ENCODE assay signal across 8 mouse cellular contexts in genomic region chr2:165281779-165282311, GRCm38 (mm10). TPM values are rescaled to one million over a fixed set of nuclear protein-coding genes. Genes with fewer than 3 reads are reported as not detected.
DNase-seq lines count a peak whose midpoint lies in the region; ATAC-seq and TF ChIP-seq lines count a peak whose summit lies in the region.
"Had no signal": no experiment of that assay in that cellular context is flagged by ENCODE, and none has a peak within 500 bp of the region (broad histone marks: within the 10 kb centered on the region; RNA-seq: fewer than 3 reads in every experiment).

No protein-coding gene starts in this region.

- TF ChIP-seq POLR2A in liver, adult 2 months (IDR thresholded peaks at IDR 0.05; ENCODE audit: extremely low read depth, insufficient read depth, low read length): no peak

- peaks cover 4% of the 10 kb centered on the region; the same call in 1 of the 2 replicates for H3K4me1 ChIP-seq in liver, adult 2 months (ENCODE audit: control insufficient read depth, insufficient read depth, low read length)
- peaks cover 27% of the 10 kb centered on the region for H3K4me1 ChIP-seq in liver, embryonic 12.5 days
- peaks cover 1% of the 10 kb centered on the region for H3K4me1 ChIP-seq in heart, postnatal 0 days (ENCODE audit: control insufficient read depth, insufficient read depth)
- H3K4me1 ChIP-seq in stomach, embryonic 14.5 days (ENCODE audit: control insufficient read depth, insufficient read depth, low read length): peaks cover 3% of the 10 kb centered on the region; the same call in 1 of the 2 replicates

- TF ChIP-seq EP300 in heart, postnatal 0 days (IDR thresholded peaks at IDR 0.05; ENCODE audit: low read depth): no peak

- no peak overlapping the region for H3K4me3 ChIP-seq in liver, adult 2 months (ENCODE audit: insufficient read depth, low read depth, low read length)
- H3K4me3 ChIP-seq in liver, embryonic 12.5 days: no peak overlapping the region
- H3K4me3 ChIP-seq in heart, postnatal 0 days (ENCODE audit: low read depth, low read length): no peak overlapping the region
- H3K4me3 ChIP-seq in stomach, embryonic 14.5 days (ENCODE audit: low read depth, low read length): no peak overlapping the region
- H3K4me3 ChIP-seq in layer of hippocampus, adult 2 months: no peak overlapping the region
- H3K4me3 ChIP-seq: limb, embryonic 15.5 days had no signal

- no peak overlapping the region for H3K9ac ChIP-seq in liver, adult 2 months (ENCODE audit: low read depth, low read length)
- H3K9ac ChIP-seq in liver, embryonic 12.5 days: no peak overlapping the region
- H3K9ac ChIP-seq in heart, postnatal 0 days (replicated peaks; ENCODE audit: low read depth, low read length): no peak overlapping the region
- no peak overlapping the region for H3K9ac ChIP-seq in stomach, embryonic 14.5 days (replicated peaks; ENCODE audit: low read depth, low read length)

- ATAC-seq in liver, embryonic 12.5 days: no peak
- ATAC-seq in heart, postnatal 0 days (ENCODE audit: insufficient read depth, low read depth): peak; percentile 52
- ATAC-seq in stomach, embryonic 14.5 days (ENCODE audit: insufficient number of reproducible peaks, insufficient read depth, low FRiP score, low read depth): peak; percentile 23; the same call in 1 of the 2 replicates

- no peaks in the 10 kb centered on the region for H3K36me3 ChIP-seq in liver, adult 2 months (ENCODE audit: control insufficient read depth, insufficient read depth, low read length)
- H3K36me3 ChIP-seq in liver, embryonic 12.5 days: peaks cover 57% of the 10 kb centered on the region
- peaks cover 21% of the 10 kb centered on the region; the same call in 1 of the 2 replicates for H3K36me3 ChIP-seq in heart, postnatal 0 days (replicated peaks; ENCODE audit: control insufficient read depth, insufficient read depth, low read length)
- H3K36me3 ChIP-seq in stomach, embryonic 14.5 days (ENCODE audit: control insufficient read depth, insufficient read depth, low read length): peaks cover 11% of the 10 kb centered on the region; the same call in 1 of the 2 replicates

- H3K79me2 ChIP-seq in liver, adult 2 months (ENCODE audit: control insufficient read depth, insufficient read depth, low read length): 0 out of 2 replicates have a peak, but pooled peaks cover 2% of the 10 kb centered on the region

- no peaks in the 10 kb centered on the region for H3K9me3 ChIP-seq in liver, embryonic 12.5 days (replicated peaks)
- no peaks in the 10 kb centered on the region for H3K9me3 ChIP-seq in heart, postnatal 0 days (replicated peaks; ENCODE audit: control insufficient read depth, low read length)
- no peaks in the 10 kb centered on the region for H3K9me3 ChIP-seq in stomach, embryonic 14.5 days (ENCODE audit: control insufficient read depth, low read depth, low read length)
- H3K9me3 ChIP-seq: limb, embryonic 15.5 days had no signal

- H3K27me3 ChIP-seq in liver, adult 2 months (ENCODE audit: control insufficient read depth, insufficient read depth, low read length): no peaks in the 10 kb centered on the region
- H3K27me3 ChIP-seq in liver, embryonic 12.5 days (replicated peaks): no peaks in the 10 kb centered on the region
- H3K27me3 ChIP-seq in heart, postnatal 0 days (ENCODE audit: control insufficient read depth, insufficient read depth, low read length): no peaks in the 10 kb centered on the region
- H3K27me3 ChIP-seq in stomach, embryonic 14.5 days (ENCODE audit: control insufficient read depth, insufficient read depth, low read length): no peaks in the 10 kb centered on the region
- H3K27me3 ChIP-seq: limb, embryonic 15.5 days had no signal

- no peak overlapping the region for H3K27ac ChIP-seq in liver, adult 2 months (replicated peaks; ENCODE audit: insufficient read depth, low read depth, low read length)
- no peak overlapping the region for H3K27ac ChIP-seq in liver, embryonic 12.5 days
- no peak overlapping the region for H3K27ac ChIP-seq in heart, postnatal 0 days (ENCODE audit: low read depth)
- no peak overlapping the region for H3K27ac ChIP-seq in stomach, embryonic 14.5 days (ENCODE audit: low read length)
- H3K27ac ChIP-seq in layer of hippocampus, adult 2 months: no peak overlapping the region
- H3K27ac ChIP-seq: limb, embryonic 15.5 days had no signal

- WGBS in liver, adult 2 months: 68% methylated on average over 5 of the region's 6 CpGs
- 73% methylated on average over 4 of the region's 6 CpGs for WGBS in liver, embryonic 12.5 days (ENCODE audit: insufficient replicate concordance)
- WGBS in heart, postnatal 0 days: 38% methylated on average over 3 of the region's 6 CpGs
- 46% methylated on average over 6 of the region's 6 CpGs for WGBS in stomach, embryonic 14.5 days

- no peak for TF ChIP-seq CTCF in liver, adult 2 months (IDR thresholded peaks at IDR 0.05; ENCODE audit: low read depth, low read length)
- no peak for TF ChIP-seq CTCF in heart, postnatal 0 days (IDR thresholded peaks at IDR 0.05; ENCODE audit: low read depth)
- no peak for TF ChIP-seq CTCF in layer of hippocampus, adult 2 months (conservative IDR thresholded peaks at IDR 0.05)

- peak; percentile 37 for DNase-seq in liver, adult 2 months (ENCODE audit: extremely low read depth, low read depth, low spot score)
- peak; percentile 74 for DNase-seq in cerebellum, adult 9-10 months
- peak; percentile 16 for DNase-seq in heart, postnatal 0 days (ENCODE audit: low spot score)
- no peak for DNase-seq in layer of hippocampus, adult 2 months (ENCODE audit: low spot score in 2 of 2)
- DNase-seq in T-cell, adult 2 months (ENCODE audit: low spot score): no peak

- no peak overlapping the region for H3K4me2 ChIP-seq in liver, embryonic 12.5 days
- H3K4me2 ChIP-seq in heart, postnatal 0 days (ENCODE audit: low read depth, low read length): no peak overlapping the region
- H3K4me2 ChIP-seq in stomach, embryonic 14.5 days (replicated peaks; ENCODE audit: low read depth, low read length): no peak overlapping the region
- H3K4me2 ChIP-seq: limb, embryonic 15.5 days had no signal

RNA-seq across cellular contexts. Expression of gene Slc35c2, which starts 5.8 kb away (rescaled TPM):
- total RNA-seq in liver, adult 2 months (2014; rRNA removed): 13.5 and 17.2 TPM in 2 replicates
- polyA plus RNA-seq in liver, adult 2 months (2012; rRNA removed): 42.4 and 52.1 TPM in 2 replicates
- 41.6 and 46.2 TPM in 2 replicates for polyA plus RNA-seq in liver, embryonic 12.5 days (2016; fragmentation: Nextera tagmentation; extraction: Ambion mirVana)
- 39.4 and 73.8 TPM in 2 replicates for total RNA-seq in heart, postnatal 0 days (2014; rRNA removed; ENCODE audit: low replicate concordance)
- 32.6 and 33.7 TPM in 2 replicates for polyA plus RNA-seq in heart, postnatal 0 days (2015; fragmentation: Nextera tagmentation; extraction: Ambion mirVana)
- 42.5 and 43.5 TPM in 2 replicates for polyA plus RNA-seq in stomach, embryonic 14.5 days (2014; fragmentation: Nextera tagmentation; extraction: Ambion mirVana)
- total RNA-seq in layer of hippocampus, adult 2 months (2021): 10 to 100 TPM; 94.6 to 98.4 TPM

RNA-seq across cellular contexts. Expression of gene Elmo2, which starts 44.4 kb away (rescaled TPM):
- 5.2 and 7.0 TPM in 2 replicates for total RNA-seq in liver, adult 2 months (2014; rRNA removed)
- 10.9 and 17.5 TPM in 2 replicates for polyA plus RNA-seq in liver, adult 2 months (2012; rRNA removed)
- polyA plus RNA-seq in liver, embryonic 12.5 days (2016; fragmentation: Nextera tagmentation; extraction: Ambion mirVana): 20.5 and 21.7 TPM in 2 replicates
- total RNA-seq in heart, postnatal 0 days (2014; rRNA removed; ENCODE audit: low replicate concordance): 69.6 and 70.6 TPM in 2 replicates
- 24.1 and 24.6 TPM in 2 replicates for polyA plus RNA-seq in heart, postnatal 0 days (2015; fragmentation: Nextera tagmentation; extraction: Ambion mirVana)
- 66.4 and 77.8 TPM in 2 replicates for polyA plus RNA-seq in stomach, embryonic 14.5 days (2014; fragmentation: Nextera tagmentation; extraction: Ambion mirVana)
- total RNA-seq in layer of hippocampus, adult 2 months (2021): 100 to 1,000 TPM; 200 to 202 TPM

RNA-seq across cellular contexts. Expression of gene Cdh22, which starts 47.2 kb away (rescaled TPM):
- total RNA-seq in liver, adult 2 months (2014; rRNA removed): under 0.01 TPM in 1 of 2 replicates, not detected in the other
- polyA plus RNA-seq in liver, adult 2 months (2012; rRNA removed): not detected in 2 replicates
- 0.04 and 0.07 TPM in 2 replicates for polyA plus RNA-seq in liver, embryonic 12.5 days (2016; fragmentation: Nextera tagmentation; extraction: Ambion mirVana)
- 0.04 and 0.19 TPM in 2 replicates for total RNA-seq in heart, postnatal 0 days (2014; rRNA removed; ENCODE audit: low replicate concordance)
- 0.05 and 0.08 TPM in 2 replicates for polyA plus RNA-seq in heart, postnatal 0 days (2015; fragmentation: Nextera tagmentation; extraction: Ambion mirVana)
- polyA plus RNA-seq in stomach, embryonic 14.5 days (2014; fragmentation: Nextera tagmentation; extraction: Ambion mirVana): 0.27 and 0.32 TPM in 2 replicates
- 10 to 100 TPM; 13.8 to 15.4 TPM for total RNA-seq in layer of hippocampus, adult 2 months (2021)

Comparison
In these comparisons a context has a peak if more than half of its experiments do, and no peak if none do; other contexts are left out.
1. DNase-seq: peak in liver, adult 2 months (single experiment), cerebellum, adult 9-10 months (single experiment) and heart, postnatal 0 days (single experiment); none in layer of hippocampus, adult 2 months (0 of 2) and T-cell, adult 2 months (single experiment).